In the genomic region with DNA sequence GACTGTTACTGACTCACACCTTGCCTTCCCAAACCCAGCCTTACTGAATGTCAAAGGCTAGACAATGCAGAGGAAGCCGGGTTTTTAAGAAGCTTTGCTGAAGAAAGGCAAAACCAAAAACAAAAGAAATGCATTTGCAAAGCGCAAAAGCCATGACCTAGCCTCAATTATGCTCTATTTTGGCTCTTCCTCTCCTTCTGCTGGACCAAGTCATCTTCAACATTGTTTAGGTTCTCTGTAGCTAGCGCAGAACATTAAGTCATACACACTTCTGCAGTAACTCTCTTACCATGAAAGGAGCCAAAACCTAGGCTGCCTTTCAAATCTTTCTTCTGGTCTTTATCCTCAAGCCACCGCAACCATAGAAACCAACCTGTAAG, we compare ENCODE assay signal across 10 mouse cellular contexts. TPM values are rescaled to one million over a fixed set of nuclear protein-coding genes. Genes with fewer than 3 reads are reported as not detected.
DNase-seq lines count a peak whose midpoint lies in the region; ATAC-seq and TF ChIP-seq lines count a peak whose summit lies in the region.
"Had no signal": no experiment of that assay in that cellular context is flagged by ENCODE, and none has a peak within 500 bp of the region (broad histone marks: within the 10 kb centered on the region; RNA-seq: fewer than 3 reads in every experiment).

No protein-coding gene starts in this region.

- H3K4me1 ChIP-seq in heart, embryonic 11.5 days (ENCODE audit: control insufficient read depth, insufficient read depth, low read length), result 0 out of 2 replicates have a peak, but pooled peaks cover 7% of the 10 kb centered on the region
- H3K4me1 ChIP-seq in forebrain, embryonic 16.5 days (replicated peaks; ENCODE audit: control insufficient read depth, insufficient read depth, low read length), result peaks cover 16% of the 10 kb centered on the region
- no peaks in the 10 kb centered on the region for H3K4me1 ChIP-seq in liver, postnatal 0 days (ENCODE audit: insufficient read depth)

- peak overlapping the region; percentile 91 for H3K9ac ChIP-seq in heart, embryonic 11.5 days (ENCODE audit: low read depth, low read length)
- H3K9ac ChIP-seq in forebrain, embryonic 16.5 days (replicated peaks; ENCODE audit: low read depth, low read length), result peak overlapping the region; percentile 99
- no peak overlapping the region for H3K9ac ChIP-seq in liver, postnatal 0 days (replicated peaks)

- H3K9me3 ChIP-seq in heart, embryonic 11.5 days (replicated peaks; ENCODE audit: control insufficient read depth, low read length), result no peaks in the 10 kb centered on the region
- H3K9me3 ChIP-seq in forebrain, embryonic 16.5 days (ENCODE audit: control insufficient read depth, low read length), result no peaks in the 10 kb centered on the region
- no peaks in the 10 kb centered on the region for H3K9me3 ChIP-seq in liver, postnatal 0 days (ENCODE audit: low read length)

- TF ChIP-seq CTCF in liver, postnatal 0 days (IDR thresholded peaks at IDR 0.05; ENCODE audit: low read depth), result no peak

- H3K36me3 ChIP-seq in heart, embryonic 11.5 days (ENCODE audit: control insufficient read depth, insufficient read depth, low read length), result no peaks in the 10 kb centered on the region
- H3K36me3 ChIP-seq in forebrain, embryonic 16.5 days (ENCODE audit: control insufficient read depth, insufficient read depth), result no peaks in the 10 kb centered on the region
- no peaks in the 10 kb centered on the region for H3K36me3 ChIP-seq in liver, postnatal 0 days (replicated peaks; ENCODE audit: insufficient read depth, low read length)

- peak overlapping the region; percentile 89 for H3K4me2 ChIP-seq in heart, embryonic 11.5 days
- peak overlapping the region; percentile 70 for H3K4me2 ChIP-seq in forebrain, embryonic 16.5 days (ENCODE audit: low read length)
- H3K4me2 ChIP-seq in liver, postnatal 0 days (ENCODE audit: low read depth, low read length), result peak overlapping the region; percentile 80

- no peak for DNase-seq in heart, adult 8-10 months (ENCODE audit: low spot score)
- peak; percentile 13 for DNase-seq in MN1 (ENCODE audit: low spot score)
- no peak for DNase-seq in liver, postnatal 0 days
- no peak for DNase-seq in urinary bladder, adult 2 months (ENCODE audit: low spot score)
- DNase-seq in urinary bladder, postnatal 14 days (ENCODE audit: low spot score), result no peak
- no peak for DNase-seq in left cerebral cortex, adult 11 months (ENCODE audit: low spot score)

- 13% methylated on average over 4 of the region's 4 CpGs for WGBS in heart, embryonic 11.5 days (ENCODE audit: insufficient replicate concordance)
- WGBS in forebrain, embryonic 16.5 days, result under 1% methylated on average over 4 of the region's 4 CpGs
- WGBS in liver, postnatal 0 days (ENCODE audit: insufficient replicate concordance), result 14% methylated on average over 4 of the region's 4 CpGs

- no peak for TF ChIP-seq EP300 in liver, postnatal 0 days (IDR thresholded peaks at IDR 0.05; ENCODE audit: low read depth)

- ATAC-seq in heart, embryonic 11.5 days (replicated peaks; ENCODE audit: insufficient number of reproducible peaks, low FRiP score, low TSS enrichment), result no peak
- no peak for ATAC-seq in forebrain, embryonic 16.5 days
- ATAC-seq in liver, postnatal 0 days, result no peak

- H3K27me3 ChIP-seq in heart, embryonic 11.5 days (ENCODE audit: control insufficient read depth, insufficient read depth, low read length), result no peaks in the 10 kb centered on the region
- H3K27me3 ChIP-seq in forebrain, embryonic 16.5 days (replicated peaks; ENCODE audit: control insufficient read depth, insufficient read depth, low read length), result no peaks in the 10 kb centered on the region
- H3K27me3 ChIP-seq in liver, postnatal 0 days (ENCODE audit: insufficient read depth, low read length), result peaks cover 32% of the 10 kb centered on the region
- H3K27me3 ChIP-seq: CH12.LX had no signal

- H3K27ac ChIP-seq in heart, embryonic 11.5 days (ENCODE audit: low read depth, low read length), result no peak overlapping the region
- peak overlapping the region; percentile 100 for H3K27ac ChIP-seq in forebrain, embryonic 16.5 days (ENCODE audit: low read length)
- H3K27ac ChIP-seq in liver, postnatal 0 days (ENCODE audit: low read depth), result no peak overlapping the region

- peak overlapping the region; percentile 94 for H3K4me3 ChIP-seq in heart, embryonic 11.5 days (ENCODE audit: low read depth, low read length)
- peak overlapping the region; percentile 95 for H3K4me3 ChIP-seq in forebrain, embryonic 16.5 days (replicated peaks; ENCODE audit: low read length)
- no peak overlapping the region for H3K4me3 ChIP-seq in liver, postnatal 0 days (ENCODE audit: low read depth, low read length)
- H3K4me3 ChIP-seq: erythroblast, embryonic 14.5 days had no signal

RNA-seq across cellular contexts. Expression of a gene that starts 1.5 kb away (rescaled TPM):
- polyA plus RNA-seq in heart, embryonic 11.5 days (2014; fragmentation: Nextera tagmentation; extraction: Ambion mirVana), result 12.9 and 13.6 TPM in 2 replicates
- total RNA-seq in heart, adult 8-10 months (2022), result 10 to 100 TPM; 12.4 to 14.5 (median 14.1) TPM
- polyA plus RNA-seq in forebrain, embryonic 16.5 days (2015; fragmentation: Nextera tagmentation; extraction: Ambion mirVana), result 61.8 and 62.8 TPM in 2 replicates
- polyA plus RNA-seq in liver, postnatal 0 days (2015; fragmentation: Nextera tagmentation; extraction: Ambion mirVana), result 0.73 and 0.81 TPM in 2 replicates
- 17.5 and 19.2 TPM in 2 replicates for polyA plus RNA-seq in urinary bladder, adult 2 months (2012; rRNA removed)
- polyA plus RNA-seq: erythroblast, embryonic 14.5 days had no signal
